Mouse (Mus musculus) cortical plate, adult 2 months (tissue): ENCODE data around the gene Zmiz1. TPM values are rescaled to one million over a fixed set of nuclear protein-coding genes. Genes with fewer than 3 reads are reported as not detected.

Experiments
- H3K27ac ChIP-seq: fragments of 200-500 bp; 2 replicates; pipeline ENCODE4 v1.5.1; 2012; ENCODE audit warnings: low read length, control low read depth, inconsistent platforms; ENCODE audit not compliant: insufficient read depth
- H3K4me1 ChIP-seq: fragments of 200-500 bp; 2 replicates; pipeline ENCODE4 v1.6.1; 2011; ENCODE audit warnings: low read length; ENCODE audit not compliant: control insufficient read depth, insufficient read depth
- H3K4me3 ChIP-seq: fragments of 200-500 bp; 2 replicates; pipeline ENCODE4 v1.5.1; 2011; ENCODE audit warnings: mild to moderate bottlenecking, low read length, control low read depth; ENCODE audit not compliant: insufficient read depth
- CTCF ChIP-seq: fragments of 200-500 bp; IDR thresholded peaks from 2 replicates; pipeline ENCODE4 v1.5.1; 2011; ENCODE audit warnings: mild to moderate bottlenecking, control low read depth, low read length; ENCODE audit not compliant: insufficient read depth; ENCODE audit errors: extremely low read depth
- POLR2A ChIP-seq: fragments of 200-500 bp; IDR thresholded peaks from 2 replicates; pipeline ENCODE4 v1.6.1; 2011; ENCODE audit warnings: mild to moderate bottlenecking, low read length, control low read depth; ENCODE audit not compliant: insufficient read depth; ENCODE audit errors: extremely low read depth
- polyA plus RNA-seq: library from polyadenylated mRNA; depleted of rRNA; stranded (reverse); fragments of >200 nt; gene quantifications from 2 replicates; pipeline ENCODE4 v1.2.3, GENCODE M21; 2012

Gene Zmiz1
- polyA plus RNA-seq, 1 experiment: 36.9 TPM

DNA sequence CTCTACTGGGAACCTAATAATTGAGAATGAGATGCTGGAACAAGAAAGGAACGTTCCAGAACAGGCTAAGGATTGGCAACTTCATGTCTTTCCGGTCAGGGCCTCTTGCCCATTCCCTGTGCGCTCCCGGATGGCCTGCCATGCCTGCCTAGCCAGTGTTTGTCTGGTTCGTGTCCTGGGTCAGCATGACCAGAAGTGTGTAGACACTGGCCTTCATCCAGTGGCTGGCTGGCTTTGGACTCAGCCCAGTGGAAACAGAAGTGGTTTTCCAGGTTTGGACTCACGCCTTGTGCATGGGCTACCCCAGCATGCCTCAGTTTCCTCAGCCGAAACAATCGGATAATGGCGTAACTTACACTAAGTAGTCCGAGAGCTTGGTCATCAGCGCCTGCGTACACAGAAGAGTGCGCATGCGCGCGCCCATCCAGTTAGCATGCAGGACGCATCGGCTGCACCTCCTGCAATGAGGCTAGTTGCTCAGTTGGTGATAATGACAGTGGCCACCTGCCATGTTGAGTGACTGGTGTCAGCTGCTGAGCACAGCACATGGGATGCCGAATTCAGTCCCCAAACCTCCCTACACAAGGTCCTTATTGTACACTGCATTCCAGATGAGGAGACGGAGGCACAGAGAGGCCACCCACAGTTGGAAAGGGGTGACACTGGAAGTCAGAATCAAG, 50.6 kb downstream of the Zmiz1 start:
- Histone ChIP-seq H3K27ac (no peak overlapping the region), H3K4me1 (peaks cover 4% of the 10 kb centered on the region; the same call in 1 of the 2 replicates), H3K4me3 (no peak overlapping the region)
- TF ChIP-seq POLR2A (no peak), CTCF (no peak)

DNA sequence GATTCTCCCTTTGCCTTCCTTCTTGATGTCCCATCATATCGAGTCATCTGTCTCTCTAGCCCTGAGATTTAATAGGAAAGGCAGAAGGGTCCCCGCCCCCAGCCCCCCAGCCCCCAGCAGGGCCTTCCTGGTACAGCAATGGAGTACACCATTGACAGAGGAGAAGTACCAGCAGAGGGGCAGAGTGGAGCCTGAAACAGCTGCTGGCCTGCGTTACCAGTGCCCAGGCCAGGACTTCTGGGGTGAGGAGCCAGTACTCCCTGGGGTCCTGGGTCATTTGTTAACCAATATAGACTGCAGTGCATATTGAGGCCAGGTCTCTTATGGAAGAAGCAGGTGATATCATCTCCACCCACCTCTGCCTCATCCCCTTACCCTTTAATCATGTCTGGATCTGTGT, 51.4 kb downstream of the Zmiz1 start:
- no peak overlapping the region for H3K4me3 ChIP-seq
- no peak overlapping the region for H3K27ac ChIP-seq
- TF ChIP-seq CTCF (no peak), POLR2A (no peak)
- peaks cover 4% of the 10 kb centered on the region; the same call in 1 of the 2 replicates for H3K4me1 ChIP-seq

DNA sequence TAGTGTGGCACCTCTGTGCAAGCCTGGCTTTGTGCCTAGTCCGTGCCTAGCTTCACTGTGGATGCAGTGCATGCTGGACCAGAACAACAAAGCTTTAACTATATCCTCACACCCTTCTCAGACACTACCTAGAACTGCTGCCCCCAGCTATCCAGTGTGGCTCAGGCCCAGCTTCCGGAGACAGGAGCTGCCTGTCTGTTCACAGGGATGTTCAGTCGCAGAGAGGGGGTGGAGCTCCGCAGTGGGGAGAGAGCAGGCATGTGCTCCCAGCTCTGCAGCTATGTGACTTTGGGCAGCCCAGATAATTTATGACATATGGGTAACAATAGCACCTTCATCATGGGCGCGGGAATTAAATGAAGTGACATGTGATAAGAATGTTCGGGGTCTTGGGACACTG, 52.0 kb downstream of the Zmiz1 start:
- TF ChIP-seq POLR2A (no peak), CTCF (no peak)
- H3K27ac ChIP-seq: no peak overlapping the region
- H3K4me1 ChIP-seq: peaks cover 4% of the 10 kb centered on the region
- H3K4me3 ChIP-seq: no peak overlapping the region

DNA sequence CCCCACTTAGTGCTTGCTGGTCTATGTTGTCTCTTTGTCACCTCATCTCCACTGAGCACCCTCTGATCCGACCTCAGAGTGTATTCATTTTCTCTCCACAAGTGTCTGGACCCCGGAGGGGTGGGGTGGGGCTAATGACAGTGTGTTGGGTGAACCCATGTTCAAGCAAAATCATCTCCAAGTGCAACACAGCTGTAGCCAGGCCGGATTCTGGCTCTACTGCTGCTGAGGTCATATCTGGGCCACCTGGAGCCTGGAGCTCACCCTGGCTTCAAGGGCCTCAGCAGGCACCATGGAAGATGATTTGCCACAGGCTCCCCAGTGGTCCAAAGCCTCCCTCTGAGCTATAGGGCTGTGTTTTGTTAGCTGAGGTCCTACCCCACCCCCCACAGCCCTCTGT, 52.6 kb downstream of the Zmiz1 start:
- Histone ChIP-seq H3K4me1 (peaks cover 4% of the 10 kb centered on the region), H3K4me3 (no peak overlapping the region), H3K27ac (no peak overlapping the region)
- TF ChIP-seq POLR2A: no peak
- TF ChIP-seq CTCF: no peak

DNA sequence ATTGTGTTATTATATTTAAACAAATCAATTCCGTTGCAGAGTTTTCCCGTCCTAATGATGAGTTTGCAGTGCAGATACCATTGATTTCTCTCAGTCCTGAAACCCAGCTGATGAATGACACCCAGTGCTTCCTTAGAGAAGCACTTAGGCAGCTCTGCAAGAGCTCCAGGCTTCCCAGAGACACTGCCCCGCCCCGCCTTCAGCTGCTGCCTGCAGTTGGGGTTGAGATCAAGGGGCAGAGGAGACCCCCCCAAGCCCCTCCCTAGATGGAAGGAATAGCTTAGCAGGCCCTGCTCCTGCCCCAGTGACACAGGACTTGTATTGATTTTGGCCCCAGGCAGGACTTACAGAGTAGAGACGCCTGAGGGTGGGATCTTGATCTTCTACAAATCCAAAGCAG, 53.0 kb downstream of the Zmiz1 start:
- no peak overlapping the region for H3K27ac ChIP-seq
- H3K4me1 ChIP-seq: peaks cover 4% of the 10 kb centered on the region
- TF ChIP-seq POLR2A (no peak), CTCF (no peak)
- H3K4me3 ChIP-seq: no peak overlapping the region

DNA sequence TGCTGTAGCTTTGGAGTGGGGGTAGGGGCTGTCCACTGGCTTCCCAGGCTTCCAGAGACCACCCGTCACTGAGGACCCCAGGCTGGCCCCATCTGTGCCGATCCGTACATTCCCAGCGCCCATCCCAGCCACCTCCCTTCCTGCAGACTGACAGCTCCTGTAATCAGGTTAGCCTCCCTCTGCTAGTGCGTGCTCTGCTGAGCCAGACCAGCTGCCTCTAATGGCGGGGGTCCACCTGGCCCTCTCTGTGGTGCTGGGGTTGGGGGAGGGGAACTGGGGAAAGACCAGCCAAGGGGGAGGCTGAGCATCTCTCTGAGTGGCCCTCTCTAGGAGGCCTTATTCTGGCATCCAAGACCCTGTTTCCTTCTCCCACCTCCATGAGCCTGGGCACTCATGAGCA, 53.8 kb downstream of the Zmiz1 start:
- TF ChIP-seq POLR2A (no peak), CTCF (no peak)
- H3K4me3 ChIP-seq: no peak overlapping the region
- peaks cover 4% of the 10 kb centered on the region for H3K4me1 ChIP-seq
- H3K27ac ChIP-seq: no peak overlapping the region

DNA sequence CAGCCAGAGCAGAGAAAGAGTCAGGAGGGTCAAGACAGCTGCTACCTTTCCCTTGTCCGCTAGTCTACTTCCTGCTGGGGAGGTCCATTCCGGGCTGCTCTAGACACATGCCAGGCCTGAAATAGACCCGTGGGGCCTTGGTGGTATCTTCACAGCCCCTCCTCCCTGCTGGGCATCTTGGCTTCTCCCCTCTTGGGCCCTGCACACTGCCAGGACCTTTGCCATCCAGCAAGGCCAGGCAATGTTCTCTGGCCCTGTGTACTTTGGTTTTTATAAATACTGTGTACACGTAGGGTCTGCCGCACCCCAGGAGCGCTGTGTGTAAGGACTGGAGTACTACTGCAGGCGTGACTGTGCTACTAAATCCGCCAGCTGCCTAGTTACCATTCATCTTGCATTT, 54.5 kb downstream of the Zmiz1 start:
- TF ChIP-seq POLR2A (no peak), CTCF (no peak)
- Histone ChIP-seq H3K4me3 (no peak overlapping the region), H3K4me1 (peaks cover 4% of the 10 kb centered on the region), H3K27ac (no peak overlapping the region)

DNA sequence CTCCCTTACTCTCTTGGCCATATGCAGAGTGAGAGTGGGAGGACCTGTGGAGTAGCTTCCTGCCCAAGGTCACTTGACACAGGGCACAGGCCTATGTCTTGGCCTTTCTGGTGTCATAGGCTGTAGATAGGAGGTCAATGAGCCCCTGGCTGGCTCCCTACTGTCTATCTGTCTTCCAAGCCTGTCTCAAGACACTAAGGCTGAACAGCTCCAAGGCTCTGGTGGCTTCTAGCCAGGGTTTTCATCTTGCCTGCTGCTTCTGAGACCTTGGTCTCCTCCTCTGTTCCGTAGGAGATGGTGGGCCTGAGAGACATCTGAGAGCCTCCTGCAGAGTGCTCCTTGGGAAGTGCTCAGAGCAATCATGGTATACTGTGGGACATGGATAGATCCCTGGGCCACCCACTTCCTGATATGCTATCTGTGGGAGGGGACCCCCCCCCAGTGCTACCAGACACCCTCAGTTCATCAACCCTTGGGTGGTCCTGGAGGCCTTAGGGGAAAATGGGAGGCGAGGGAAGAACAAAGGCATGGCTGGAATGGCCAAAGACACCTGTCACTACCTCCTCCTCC, 56.0 kb downstream of the Zmiz1 start:
- Histone ChIP-seq H3K4me3 (no peak overlapping the region), H3K27ac (no peak overlapping the region), H3K4me1 (peaks cover 8% of the 10 kb centered on the region)
- TF ChIP-seq CTCF (no peak), POLR2A (no peak)

DNA sequence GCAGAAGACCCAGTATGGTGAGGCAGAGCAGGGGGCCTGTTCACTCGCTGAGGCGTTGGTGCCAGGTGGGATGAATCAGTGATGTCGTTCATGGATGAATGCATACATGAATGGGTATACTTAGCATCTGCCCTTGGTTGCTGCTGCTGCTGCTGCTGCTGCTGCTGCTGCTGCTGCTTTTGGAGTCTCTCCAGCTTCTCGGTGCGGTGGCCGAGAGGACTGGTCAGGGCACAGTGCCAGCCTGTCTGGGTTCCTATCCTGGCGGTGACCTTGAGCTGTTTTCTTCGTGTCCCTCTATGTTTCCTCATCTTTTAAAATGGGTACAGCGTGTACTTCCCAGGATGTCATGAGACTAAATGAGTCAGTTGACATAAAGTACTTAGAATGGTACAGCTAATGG, 56.9 kb downstream of the Zmiz1 start:
- H3K4me3 ChIP-seq: no peak overlapping the region
- TF ChIP-seq CTCF (no peak), POLR2A (no peak)
- H3K4me1 ChIP-seq: peaks cover 4% of the 10 kb centered on the region
- no peak overlapping the region for H3K27ac ChIP-seq

DNA sequence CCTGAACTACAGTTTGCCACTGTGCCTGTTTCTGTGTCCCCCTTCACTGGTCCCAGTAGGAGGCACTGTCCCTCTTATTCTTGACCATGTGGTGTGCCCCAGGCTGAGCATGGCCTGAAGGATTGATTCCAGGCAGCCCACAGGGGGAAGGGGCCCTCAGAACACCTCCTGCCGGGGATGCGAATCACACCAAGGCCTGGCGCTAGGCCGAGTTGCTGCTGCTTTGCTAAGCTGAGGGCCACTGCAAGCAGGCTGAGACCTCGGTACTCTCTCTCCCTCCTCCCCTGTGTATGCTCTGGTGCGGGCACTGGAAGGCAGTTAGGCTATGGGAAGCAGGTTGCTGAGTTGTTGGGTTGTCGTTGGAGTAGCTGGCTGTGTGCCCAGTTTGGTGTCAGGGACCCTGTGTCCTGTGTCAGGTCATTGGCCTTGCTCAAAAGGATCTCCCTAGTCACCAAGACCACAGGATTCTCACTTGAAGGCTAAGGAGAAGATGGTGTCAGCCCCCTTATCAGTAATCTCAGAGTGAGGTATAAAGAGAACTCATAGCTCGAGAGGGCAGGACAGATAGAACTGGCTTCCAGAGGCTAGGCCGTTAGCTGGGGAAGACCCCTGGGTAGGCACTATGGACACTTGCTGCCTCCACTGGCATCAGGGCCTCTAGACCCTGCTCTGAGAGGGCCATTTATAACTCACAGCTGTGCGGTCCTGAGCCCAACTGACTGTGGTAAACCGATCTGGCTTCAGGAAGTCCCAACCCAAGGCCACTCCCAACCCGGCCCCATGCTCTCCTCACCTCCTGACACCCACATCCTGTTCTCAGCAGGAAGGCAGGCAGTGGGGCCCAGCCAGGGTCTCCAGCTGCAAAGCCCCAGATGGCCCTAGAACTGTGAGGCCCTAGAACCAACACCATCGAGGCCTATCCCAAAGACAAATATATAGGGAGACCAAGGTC, 57.9 kb downstream of the Zmiz1 start:
- peaks cover 4% of the 10 kb centered on the region for H3K4me1 ChIP-seq

More for the DNA sequence above, 57.9 kb downstream of the Zmiz1 start:
- TF ChIP-seq CTCF (no peak), POLR2A (no peak)
- H3K27ac ChIP-seq: no peak overlapping the region
- no peak overlapping the region for H3K4me3 ChIP-seq
